18 mouse cellular contexts compared by ENCODE assay signal in the genomic region with DNA sequence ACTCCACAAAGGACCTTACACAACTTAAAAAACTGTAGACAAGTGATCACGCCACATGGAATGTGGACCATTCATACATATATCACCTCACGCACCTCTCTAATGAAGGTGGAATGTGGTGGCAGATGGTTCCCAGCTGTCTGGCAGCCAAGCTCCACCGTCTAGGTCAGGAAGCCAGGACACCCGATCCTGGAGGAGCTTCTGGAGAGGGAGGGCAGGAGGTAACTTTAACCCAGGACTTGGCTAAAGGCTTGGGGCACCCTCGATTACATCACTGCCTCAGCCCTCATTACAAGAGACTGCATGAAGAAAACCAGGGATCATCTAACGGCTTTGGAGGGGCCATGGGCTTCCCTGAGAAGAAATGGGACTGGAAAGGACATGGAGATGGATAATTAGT.
A peak's percentile ranks its signal among the peaks of the same experiment; 100 is the strongest.
DNase-seq lines count a peak whose midpoint lies in the region; ATAC-seq and TF ChIP-seq lines count a peak whose summit lies in the region.
"Had no signal": no experiment of that assay in that cellular context is flagged by ENCODE, and none has a peak within 500 bp of the region (broad histone marks: within the 10 kb centered on the region; RNA-seq: fewer than 3 reads in every experiment).

No protein-coding gene starts in this region.

- H3K4me2 ChIP-seq in hindbrain, embryonic 12.5 days (replicated peaks) = no peak overlapping the region
- H3K4me2 ChIP-seq in embryonic facial prominence, embryonic 14.5 days (ENCODE audit: low read depth, low read length) = no peak overlapping the region
- H3K4me2 ChIP-seq: heart, embryonic 15.5 days; hindbrain, embryonic 13.5 days; intestine, embryonic 15.5 days; liver, embryonic 15.5 days; neural tube, embryonic 12.5 days had no signal

- TF ChIP-seq CTCF in testis, adult 2 months (IDR thresholded peaks at IDR 0.05; ENCODE audit: control insufficient read depth, insufficient read depth, insufficient replicate concordance, low read depth, low read length) = no peak

- WGBS in hindbrain, embryonic 10.5 days = 71% methylated on average over 6 of the region's 6 CpGs
- 67% methylated on average over 6 of the region's 6 CpGs for WGBS in hindbrain, embryonic 12.5 days
- WGBS in embryonic facial prominence, embryonic 14.5 days = 25% methylated on average over 6 of the region's 6 CpGs

- H3K27me3 ChIP-seq in hindbrain, embryonic 10.5 days (ENCODE audit: insufficient read depth, poor library complexity, severe bottlenecking) = no peaks in the 10 kb centered on the region
- H3K27me3 ChIP-seq in hindbrain, embryonic 12.5 days = no peaks in the 10 kb centered on the region
- no peaks in the 10 kb centered on the region for H3K27me3 ChIP-seq in testis, adult 2 months (ENCODE audit: control insufficient read depth, insufficient read depth, low read length)
- no peaks in the 10 kb centered on the region for H3K27me3 ChIP-seq in embryonic facial prominence, embryonic 14.5 days (replicated peaks; ENCODE audit: control insufficient read depth, insufficient read depth, low read length)
- H3K27me3 ChIP-seq: heart, embryonic 15.5 days; hindbrain, embryonic 13.5 days; intestine, embryonic 15.5 days; liver, embryonic 15.5 days; megakaryocyte, embryonic 14.5 days; neural tube, embryonic 12.5 days had no signal

- H3K27ac ChIP-seq in hindbrain, embryonic 10.5 days = no peak overlapping the region
- H3K27ac ChIP-seq in hindbrain, embryonic 12.5 days = no peak overlapping the region
- no peak overlapping the region for H3K27ac ChIP-seq in testis, adult 2 months (ENCODE audit: control insufficient read depth, insufficient read depth, low read depth, low read length)
- no peak overlapping the region for H3K27ac ChIP-seq in embryonic facial prominence, embryonic 14.5 days (replicated peaks; ENCODE audit: low read depth, low read length)
- H3K27ac ChIP-seq: heart, embryonic 15.5 days; hindbrain, embryonic 13.5 days; intestine, embryonic 15.5 days; liver, embryonic 15.5 days; neural tube, embryonic 12.5 days had no signal

- ATAC-seq in hindbrain, embryonic 12.5 days (ENCODE audit: low FRiP score) = no peak
- ATAC-seq in embryonic facial prominence, embryonic 14.5 days (ENCODE audit: low read depth) = peak; percentile 18; the same call in 1 of the 2 replicates
- ATAC-seq: forebrain, postnatal 0 days; intestine, embryonic 15.5 days had no signal

- H3K9ac ChIP-seq in hindbrain, embryonic 12.5 days = no peak overlapping the region
- no peak overlapping the region for H3K9ac ChIP-seq in embryonic facial prominence, embryonic 14.5 days (ENCODE audit: low read depth, low read length)
- H3K9ac ChIP-seq: forebrain, postnatal 0 days; heart, embryonic 15.5 days; hindbrain, embryonic 13.5 days; intestine, embryonic 15.5 days; liver, embryonic 15.5 days; neural tube, embryonic 12.5 days had no signal

- peak; percentile 5 for DNase-seq in hindbrain, embryonic 10.5 days (ENCODE audit: low spot score)
- DNase-seq in testis, postnatal 10 days (ENCODE audit: low spot score) = no peak
- peak; percentile 16 for DNase-seq in embryonic facial prominence, embryonic 14.5 days (ENCODE audit: low spot score)
- peak; percentile 26 for DNase-seq in skeletal muscle tissue, adult 2 months (ENCODE audit: low read depth, low spot score)
- DNase-seq in adrenal gland, adult 8-10 months = no peak
- DNase-seq in spleen, postnatal 14 days (ENCODE audit: low spot score in 2 of 2) = no peak
- DNase-seq: cerebellum, adult 9-11 months; forebrain, postnatal 0 days; lung, postnatal 10 days; thymus, postnatal 36 days had no signal

- no peaks in the 10 kb centered on the region for H3K36me3 ChIP-seq in hindbrain, embryonic 10.5 days
- no peaks in the 10 kb centered on the region for H3K36me3 ChIP-seq in hindbrain, embryonic 12.5 days
- no peaks in the 10 kb centered on the region for H3K36me3 ChIP-seq in testis, adult 2 months (ENCODE audit: control insufficient read depth, insufficient read depth, low read length)
- no peaks in the 10 kb centered on the region for H3K36me3 ChIP-seq in embryonic facial prominence, embryonic 14.5 days (ENCODE audit: control insufficient read depth, insufficient read depth, low read length)
- H3K36me3 ChIP-seq: heart, embryonic 15.5 days; hindbrain, embryonic 13.5 days; intestine, embryonic 15.5 days; liver, embryonic 15.5 days; neural tube, embryonic 12.5 days had no signal

- no peaks in the 10 kb centered on the region for H3K4me1 ChIP-seq in hindbrain, embryonic 10.5 days (replicated peaks)
- H3K4me1 ChIP-seq in hindbrain, embryonic 12.5 days = no peaks in the 10 kb centered on the region
- no peaks in the 10 kb centered on the region for H3K4me1 ChIP-seq in testis, adult 2 months (ENCODE audit: control insufficient read depth, insufficient read depth, low read length)
- 0 out of 2 replicates have a peak, but pooled peaks cover 3% of the 10 kb centered on the region for H3K4me1 ChIP-seq in embryonic facial prominence, embryonic 14.5 days (ENCODE audit: control insufficient read depth, insufficient read depth, low read length)
- H3K4me1 ChIP-seq: heart, embryonic 15.5 days; hindbrain, embryonic 13.5 days; intestine, embryonic 15.5 days; liver, embryonic 15.5 days; megakaryocyte, embryonic 14.5 days; neural tube, embryonic 12.5 days had no signal

- no peak for TF ChIP-seq POLR2A in testis, adult 2 months (IDR thresholded peaks at IDR 0.05; ENCODE audit: control insufficient read depth, low read depth, low read length)

- H3K4me3 ChIP-seq in hindbrain, embryonic 10.5 days = no peak overlapping the region
- no peak overlapping the region for H3K4me3 ChIP-seq in hindbrain, embryonic 12.5 days
- peak overlapping the region; percentile 56 for H3K4me3 ChIP-seq in testis, adult 2 months (ENCODE audit: control insufficient read depth, low read depth, low read length)
- no peak overlapping the region for H3K4me3 ChIP-seq in embryonic facial prominence, embryonic 14.5 days (ENCODE audit: low read depth, low read length)
- H3K4me3 ChIP-seq: heart, embryonic 15.5 days; hindbrain, embryonic 13.5 days; intestine, embryonic 15.5 days; liver, embryonic 15.5 days; megakaryocyte, embryonic 14.5 days; neural tube, embryonic 12.5 days had no signal

- no peaks in the 10 kb centered on the region for H3K9me3 ChIP-seq in hindbrain, embryonic 10.5 days
- H3K9me3 ChIP-seq in hindbrain, embryonic 12.5 days (replicated peaks) = no peaks in the 10 kb centered on the region
- H3K9me3 ChIP-seq in embryonic facial prominence, embryonic 14.5 days (ENCODE audit: control insufficient read depth, low read length) = no peaks in the 10 kb centered on the region
- H3K9me3 ChIP-seq: heart, embryonic 15.5 days; hindbrain, embryonic 13.5 days; intestine, embryonic 15.5 days; liver, embryonic 15.5 days; neural tube, embryonic 12.5 days had no signal

Comparison
In these comparisons a context has a peak if more than half of its experiments do, and no peak if none do; other contexts are left out.
1. DNase-seq: peak in hindbrain, embryonic 10.5 days (single experiment), embryonic facial prominence, embryonic 14.5 days (single experiment) and skeletal muscle tissue, adult 2 months (single experiment); none in testis, postnatal 10 days (single experiment), adrenal gland, adult 8-10 months (single experiment) and spleen, postnatal 14 days (0 of 2).